Mouse (Mus musculus): ENCODE measurements around the gene Bcas1.

DNA sequence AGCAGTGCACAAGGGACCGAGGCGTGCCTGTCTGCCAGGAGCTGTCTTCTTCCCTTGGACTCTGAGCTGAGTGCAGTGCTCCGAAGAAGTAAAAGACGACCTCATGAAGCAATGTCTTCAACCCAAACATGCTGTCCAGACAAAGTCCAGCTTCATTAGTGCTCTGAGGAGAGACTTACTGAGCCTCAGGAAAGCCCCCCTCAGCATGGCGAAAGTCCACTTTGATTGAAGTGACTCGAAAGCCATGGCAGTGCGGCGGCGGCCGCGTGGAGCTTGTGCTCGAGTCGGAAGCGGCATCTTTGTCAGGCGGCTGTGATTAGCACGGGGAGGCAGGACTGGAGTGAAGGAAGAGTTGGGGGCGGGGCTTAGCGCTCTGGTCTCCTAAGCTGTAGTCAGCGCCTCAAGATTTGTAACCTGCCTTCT lies 103.7 kb downstream of the Bcas1 start:
- TF ChIP-seq CTCF (IDR thresholded peaks at IDR 0.05; ENCODE audit: low read depth) = no peak
- TF ChIP-seq EP300 (IDR thresholded peaks at IDR 0.05; ENCODE audit: low read depth) = no peak
